ENCODE assay signal across 8 mouse cellular contexts in the genomic region with DNA sequence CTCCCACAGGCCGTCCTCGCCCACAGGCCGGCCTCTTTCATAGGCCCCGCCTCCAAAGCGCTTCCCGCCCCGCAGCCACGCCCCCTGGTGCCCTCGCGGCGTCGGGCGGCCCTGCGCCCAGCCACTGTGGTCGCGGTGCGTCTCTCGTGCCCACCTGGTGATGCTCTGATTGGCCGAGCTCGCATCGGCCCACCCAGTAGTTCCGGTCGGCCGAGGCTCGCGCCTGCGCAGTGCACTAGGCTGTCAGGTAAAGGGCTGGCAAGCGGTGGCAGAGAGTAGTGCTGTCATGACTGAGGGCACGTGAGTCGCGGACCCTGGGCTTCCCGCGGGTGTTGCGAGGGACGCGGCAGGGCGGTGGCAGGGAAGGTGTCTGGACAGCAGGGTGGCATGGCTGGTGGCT. TPM values are rescaled to one million over a fixed set of nuclear protein-coding genes. Genes with fewer than 3 reads are reported as not detected.
DNase-seq lines count a peak whose midpoint lies in the region; ATAC-seq and TF ChIP-seq lines count a peak whose summit lies in the region.

TSS of gene Lss (plus strand) at position 214 of the 400 bp plus-strand sequence.

- H3K36me3 ChIP-seq in hindbrain, postnatal 0 days (ENCODE audit: insufficient read depth, low read length), result peaks cover 16% of the 10 kb centered on the region

- H3K27ac ChIP-seq in gastrocnemius, adult 2 months, result peak within 1 kb of the TSS; percentile 83
- peak within 1 kb of the TSS; percentile 79 for H3K27ac ChIP-seq in hindbrain, postnatal 0 days
- H3K27ac ChIP-seq in left cerebral cortex, adult 2 months, result peak within 1 kb of the TSS; percentile 51

- peak; percentile 94 for ATAC-seq in common myeloid progenitor, adult 5-6 weeks (replicated peaks; ENCODE audit: low read depth, poor library complexity, severe bottlenecking)
- ATAC-seq in hindbrain, postnatal 0 days, result peak; percentile 100
- ATAC-seq in megakaryocyte, adult 5-6 weeks (ENCODE audit: poor library complexity, severe bottlenecking), result peak; percentile 98

- intact Hi-C loops in gastrocnemius, adult 2 months (cut with DNase I), result no loop called here
- intact Hi-C loops in left cerebral cortex, adult 2 months (cut with DNase I), result loop anchor here (2.0 kb wide), 1 partner anchor 21 kb away; no protein-coding TSS in a partner anchor

- peak within 1 kb of the TSS; percentile 71 for H3K9ac ChIP-seq in hindbrain, postnatal 0 days (replicated peaks; ENCODE audit: low read length)

- H3K4me2 ChIP-seq in hindbrain, postnatal 0 days (ENCODE audit: low read depth, low read length), result peak within 1 kb of the TSS; percentile 84

- H3K27me3 ChIP-seq in hindbrain, postnatal 0 days (ENCODE audit: insufficient read depth, low read length), result no peaks in the 10 kb centered on the region

- 0% methylated on average over 37 of the region's 37 CpGs for WGBS in hindbrain, postnatal 0 days

- no peaks in the 10 kb centered on the region for H3K9me3 ChIP-seq in hindbrain, postnatal 0 days (ENCODE audit: low read length)

- H3K4me1 ChIP-seq in hindbrain, postnatal 0 days (ENCODE audit: insufficient read depth, low read length), result peaks cover 6% of the 10 kb centered on the region

- H3K4me3 ChIP-seq in gastrocnemius, adult 2 months, result peak within 1 kb of the TSS; percentile 77
- H3K4me3 ChIP-seq in hindbrain, postnatal 0 days (ENCODE audit: low read length), result peak within 1 kb of the TSS; percentile 69
- peak within 1 kb of the TSS; percentile 72 for H3K4me3 ChIP-seq in left cerebral cortex, adult 2 months

- DNase-seq in ZHBTc4 (ENCODE audit: low read depth, low spot score), result peak; percentile 99
- DNase-seq in gastrocnemius, adult 2 months, result peak; percentile 98
- DNase-seq in hindbrain, postnatal 0 days (ENCODE audit: low spot score), result peak; percentile 98
- peak; percentile 97 to 98 for DNase-seq in left cerebral cortex, adult 2 months (ENCODE audit: extremely low spot score in 1 of 2, low spot score in 2 of 2)
- peak; percentile 96 to 97 for DNase-seq in right cerebral cortex, adult 2 months (ENCODE audit: low spot score in 2 of 2)
- DNase-seq in urinary bladder, postnatal 14 days (ENCODE audit: low spot score), result peak; percentile 97

- TF ChIP-seq CTCF in gastrocnemius, adult 2 months (IDR thresholded peaks at IDR 0.05), result peak; percentile 22; the same call in 1 of the 2 replicates
- peak; percentile 41 for TF ChIP-seq CTCF in hindbrain, postnatal 0 days (IDR thresholded peaks at IDR 0.05; ENCODE audit: low read depth)
- peak; percentile 36 for TF ChIP-seq CTCF in left cerebral cortex, adult 2 months (IDR thresholded peaks at IDR 0.05)

RNA-seq across cellular contexts. Expression of gene Lss, which starts in this region (rescaled TPM):
- total RNA-seq in common myeloid progenitor, adult 5-6 weeks (2017), result 4.2 and 5.1 TPM in 2 replicates
- total RNA-seq in gastrocnemius, adult 2 months (2021), result 1 to 10 TPM; 8.0 to 9.2 TPM
- 55.1 and 68.1 TPM in 2 replicates for total RNA-seq in hindbrain, postnatal 0 days (2014; rRNA removed)
- 33.5 and 38.0 TPM in 2 replicates for polyA plus RNA-seq in hindbrain, postnatal 0 days (2015; fragmentation: Nextera tagmentation; extraction: Ambion mirVana)
- total RNA-seq in left cerebral cortex, adult 2 months (2021), result 10 to 100 TPM; 38.8 to 44.1 TPM
- total RNA-seq in megakaryocyte, adult 5-6 weeks (2015), result 0.98 and 2.1 TPM in 2 replicates
- 1.7 and 2.5 TPM in 2 replicates for total RNA-seq in megakaryocyte, adult 5-6 weeks (2017)

Comparison
In these comparisons a context has a peak if more than half of its experiments do, and no peak if none do; other contexts are left out.
1. Peak in every context shown above with its lines: DNase-seq, ATAC-seq, H3K4me3 ChIP-seq and H3K27ac ChIP-seq.